Mouse (Mus musculus): ENCODE measurements around the gene Phf19. TPM values are rescaled to one million over a fixed set of nuclear protein-coding genes. Genes with fewer than 3 reads are reported as not detected.

The Phf19 gene
- polyA plus RNA-seq, 1 experiment from 2014 or later: 6.5 TPM

GRCm38 (mm10) chr2:34903652-34904405 is 10.0 kb downstream of the Phf19 start:
- Histone ChIP-seq H3K27ac (replicated peaks) (peak overlapping the region; percentile 67), H3K9ac (replicated peaks) (no peak overlapping the region)
- WGBS: 76% methylated on average over 4 of the region's 4 CpGs

GRCm38 (mm10) chr2:34903191-34903590 is 10.6 kb downstream of the Phf19 start:
- Histone ChIP-seq H3K36me3 (no peaks in the 10 kb centered on the region), H3K4me2 (replicated peaks) (no peak overlapping the region), H3K4me1 (peaks cover 11% of the 10 kb centered on the region), H3K27ac (replicated peaks) (no peak overlapping the region), H3K9me3 (no peaks in the 10 kb centered on the region), H3K9ac (replicated peaks) (no peak overlapping the region), H3K4me3 (no peak overlapping the region), H3K27me3 (no peaks in the 10 kb centered on the region)
- WGBS: 94% methylated on average over 7 of the region's 7 CpGs
- no peak for ATAC-seq (replicated peaks)

More at GRCm38 (mm10) chr2:34903652-34904405, 10.0 kb downstream of the Phf19 start:
- no peaks in the 10 kb centered on the region for H3K27me3 ChIP-seq
- H3K9me3 ChIP-seq: no peaks in the 10 kb centered on the region
- H3K4me1 ChIP-seq: peaks cover 11% of the 10 kb centered on the region
- no peak for ATAC-seq (replicated peaks)
- H3K36me3 ChIP-seq: no peaks in the 10 kb centered on the region
- peak overlapping the region; percentile 64; the same call in 1 of the 2 replicates for H3K4me2 ChIP-seq (replicated peaks)
- no peak overlapping the region; the same call in 1 of the 2 replicates for H3K4me3 ChIP-seq

- no peak overlapping the region for H3K4me3 ChIP-seq
Measured at GRCm38 (mm10) chr2:34902731-34903130, 11.1 kb downstream of the Phf19 start.

DNA sequence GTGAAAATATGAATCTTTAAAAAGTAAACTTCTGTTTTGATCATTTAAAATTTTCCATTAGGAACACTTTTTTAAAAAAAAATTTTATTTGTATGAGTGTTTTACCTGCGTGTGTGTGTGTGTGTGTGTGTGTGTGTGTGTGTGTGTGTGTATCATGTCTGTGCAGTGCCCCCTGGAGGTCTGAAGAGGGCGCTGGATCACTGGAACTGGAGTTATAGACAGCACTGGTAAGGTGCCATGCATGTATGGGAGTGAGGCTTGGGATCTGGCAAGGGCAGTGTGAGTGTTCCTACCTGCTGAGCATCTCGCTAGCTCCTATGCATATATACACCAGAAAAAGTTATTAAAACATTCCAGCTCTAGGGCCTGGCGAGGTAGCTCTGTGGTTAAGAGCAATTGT is 12.1 kb downstream of the Phf19 start:
- Histone ChIP-seq H3K4me3 (no peak overlapping the region), H3K9ac (replicated peaks) (no peak overlapping the region), H3K9me3 (no peaks in the 10 kb centered on the region), H3K27ac (replicated peaks) (no peak overlapping the region), H3K4me2 (replicated peaks) (no peak overlapping the region), H3K36me3 (no peaks in the 10 kb centered on the region), H3K4me1 (peaks cover 11% of the 10 kb centered on the region), H3K27me3 (no peaks in the 10 kb centered on the region)
- ATAC-seq (replicated peaks): no peak
- WGBS: 79% methylated on average over 4 of the region's 4 CpGs

More at GRCm38 (mm10) chr2:34902731-34903130, 11.1 kb downstream of the Phf19 start:
- WGBS: 86% methylated on average over 6 of the region's 6 CpGs
- ATAC-seq (replicated peaks): no peak
- Histone ChIP-seq H3K9ac (replicated peaks) (no peak overlapping the region), H3K27ac (replicated peaks) (no peak overlapping the region), H3K9me3 (no peaks in the 10 kb centered on the region), H3K27me3 (no peaks in the 10 kb centered on the region), H3K4me2 (replicated peaks) (no peak overlapping the region), H3K36me3 (no peaks in the 10 kb centered on the region), H3K4me1 (peaks cover 11% of the 10 kb centered on the region)

- no peak for ATAC-seq (replicated peaks)
- H3K27me3 ChIP-seq: no peaks in the 10 kb centered on the region
- H3K36me3 ChIP-seq: no peaks in the 10 kb centered on the region
Measured at GRCm38 (mm10) chr2:34900412-34900811, 13.4 kb downstream of the Phf19 start.

GRCm38 (mm10) chr2:34899682-34900081 is 14.1 kb downstream of the Phf19 start:
- 84% methylated on average over 11 of the region's 11 CpGs for WGBS
- no peak for ATAC-seq (replicated peaks)
- Histone ChIP-seq H3K36me3 (no peaks in the 10 kb centered on the region), H3K27me3 (no peaks in the 10 kb centered on the region), H3K4me2 (replicated peaks) (no peak overlapping the region), H3K9ac (replicated peaks) (no peak overlapping the region), H3K4me1 (peaks cover 8% of the 10 kb centered on the region), H3K4me3 (no peak overlapping the region), H3K27ac (replicated peaks) (no peak overlapping the region), H3K9me3 (no peaks in the 10 kb centered on the region)

More at GRCm38 (mm10) chr2:34900412-34900811, 13.4 kb downstream of the Phf19 start:
- Histone ChIP-seq H3K9me3 (no peaks in the 10 kb centered on the region), H3K4me2 (replicated peaks) (no peak overlapping the region), H3K4me1 (peaks cover 9% of the 10 kb centered on the region), H3K9ac (replicated peaks) (no peak overlapping the region), H3K27ac (replicated peaks) (no peak overlapping the region), H3K4me3 (no peak overlapping the region)
- 78% methylated on average over 1 of the region's 1 CpGs for WGBS

DNA sequence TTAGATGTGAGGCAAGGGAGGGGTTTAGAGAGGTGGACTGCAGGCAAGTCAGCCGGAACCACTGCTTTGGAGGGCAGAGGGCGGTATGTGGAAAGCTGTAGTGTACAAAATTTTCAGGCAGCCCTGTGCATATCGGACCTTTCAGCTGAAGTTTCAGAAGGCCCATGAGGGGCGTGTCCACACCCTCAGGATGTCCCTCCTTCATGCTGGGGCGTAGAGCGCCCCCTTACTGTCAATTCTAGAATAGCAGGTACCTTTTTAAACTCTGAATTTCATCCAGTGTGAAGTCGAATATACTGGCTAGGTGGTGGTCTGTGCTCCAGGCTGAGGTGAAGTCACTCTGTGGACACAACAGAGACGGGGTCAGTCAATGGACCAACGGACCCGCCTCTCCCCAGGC is 16.0 kb downstream of the Phf19 start:
- Histone ChIP-seq H3K27me3 (no peaks in the 10 kb centered on the region), H3K27ac (replicated peaks) (no peak overlapping the region), H3K9me3 (no peaks in the 10 kb centered on the region), H3K4me1 (no peaks in the 10 kb centered on the region), H3K36me3 (no peaks in the 10 kb centered on the region), H3K4me3 (no peak overlapping the region), H3K4me2 (replicated peaks) (no peak overlapping the region), H3K9ac (replicated peaks) (no peak overlapping the region)
- WGBS: 21% methylated on average over 10 of the region's 10 CpGs
- ATAC-seq (replicated peaks): no peak

- WGBS: 88% methylated on average over 17 of the region's 17 CpGs
- H3K4me3 ChIP-seq: no peak overlapping the region
- H3K4me1 ChIP-seq: no peaks in the 10 kb centered on the region
- H3K36me3 ChIP-seq: no peaks in the 10 kb centered on the region
- no peak overlapping the region for H3K4me2 ChIP-seq (replicated peaks)
- H3K27ac ChIP-seq (replicated peaks): no peak overlapping the region
- H3K9me3 ChIP-seq: no peaks in the 10 kb centered on the region
- H3K27me3 ChIP-seq: no peaks in the 10 kb centered on the region
- no peak overlapping the region for H3K9ac ChIP-seq (replicated peaks)
- no peak for ATAC-seq (replicated peaks)
Measured at GRCm38 (mm10) chr2:34896821-34897460, 16.9 kb downstream of the Phf19 start.

DNA sequence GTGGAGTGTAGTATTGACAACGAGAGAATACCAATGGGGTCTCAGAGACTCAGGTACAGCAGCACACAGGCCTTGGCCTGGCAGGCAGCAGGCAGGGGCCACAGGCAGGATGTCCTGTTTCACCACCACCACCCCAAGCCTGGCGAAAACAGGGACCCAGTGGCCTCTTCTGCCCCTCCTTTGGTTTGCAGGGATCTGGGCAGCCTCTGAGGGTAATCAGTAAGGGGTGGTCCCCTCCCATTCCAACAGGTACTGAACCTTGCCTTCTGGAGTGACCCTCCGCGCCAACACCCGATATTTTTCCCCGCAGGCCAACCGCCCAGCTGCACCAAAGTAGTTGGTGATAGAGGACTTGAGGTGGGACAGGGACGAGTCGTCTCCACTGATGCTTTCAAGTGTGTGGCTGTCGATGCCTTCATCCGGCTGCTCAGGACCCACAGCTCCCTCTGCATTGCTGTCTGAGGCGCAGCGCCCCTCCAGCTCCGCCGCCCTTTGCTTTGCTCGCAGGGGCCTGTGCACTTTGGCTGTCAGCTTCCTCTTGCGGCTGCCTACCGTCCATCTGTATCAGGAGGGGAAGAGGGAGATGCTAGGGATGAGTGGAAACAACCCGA is 18.2 kb downstream of the Phf19 start:
- Histone ChIP-seq H3K27me3 (no peaks in the 10 kb centered on the region), H3K4me3 (no peak overlapping the region), H3K4me1 (no peaks in the 10 kb centered on the region), H3K36me3 (no peaks in the 10 kb centered on the region), H3K4me2 (replicated peaks) (no peak overlapping the region), H3K9me3 (no peaks in the 10 kb centered on the region), H3K27ac (replicated peaks) (no peak overlapping the region), H3K9ac (replicated peaks) (no peak overlapping the region)
- WGBS: 83% methylated on average over 19 of the region's 19 CpGs
- no peak for ATAC-seq (replicated peaks)

GRCm38 (mm10) chr2:34893950-34894349 is 19.9 kb downstream of the Phf19 start:
- Histone ChIP-seq H3K4me3 (no peak overlapping the region), H3K9ac (replicated peaks) (no peak overlapping the region), H3K4me1 (no peaks in the 10 kb centered on the region), H3K27me3 (no peaks in the 10 kb centered on the region), H3K4me2 (replicated peaks) (no peak overlapping the region), H3K27ac (replicated peaks) (no peak overlapping the region), H3K9me3 (no peaks in the 10 kb centered on the region), H3K36me3 (no peaks in the 10 kb centered on the region)
- no peak for ATAC-seq (replicated peaks)
- WGBS: 79% methylated on average over 5 of the region's 5 CpGs

DNA sequence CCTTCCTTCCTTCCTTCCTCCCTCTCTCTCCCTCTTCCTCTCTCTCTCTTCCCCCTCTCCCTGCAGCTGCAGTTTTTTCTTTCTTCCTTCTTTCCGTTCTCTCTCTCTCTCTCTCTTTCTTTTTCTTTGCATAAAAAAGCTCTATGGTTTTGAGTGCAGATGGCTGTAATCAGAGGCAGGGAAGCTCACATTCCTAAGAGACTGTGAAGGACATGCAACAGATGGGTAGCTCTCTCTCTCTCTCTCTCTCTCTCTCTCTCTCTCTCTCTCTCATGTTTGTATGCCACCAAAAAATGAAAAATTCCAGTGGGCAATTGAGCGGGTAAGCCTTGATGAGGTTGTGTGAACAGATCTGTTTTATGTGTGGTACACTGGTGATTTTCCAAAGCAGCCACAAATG is 29.6 kb downstream of the Phf19 start:
- WGBS: 92% methylated on average over 2 of the region's 2 CpGs
- H3K9ac ChIP-seq (replicated peaks): no peak overlapping the region

GRCm38 (mm10) chr2:34883190-34883589 is 30.6 kb downstream of the Phf19 start:
- 62% methylated on average over 5 of the region's 5 CpGs for WGBS
- Histone ChIP-seq H3K27me3 (no peaks in the 10 kb centered on the region), H3K4me2 (replicated peaks) (no peak overlapping the region), H3K27ac (replicated peaks) (no peak overlapping the region), H3K36me3 (no peaks in the 10 kb centered on the region), H3K9me3 (no peaks in the 10 kb centered on the region), H3K4me3 (no peak overlapping the region), H3K9ac (replicated peaks) (no peak overlapping the region), H3K4me1 (no peaks in the 10 kb centered on the region)
- no peak for ATAC-seq (replicated peaks)

More for the DNA sequence above, 29.6 kb downstream of the Phf19 start:
- H3K4me2 ChIP-seq (replicated peaks): no peak overlapping the region
- no peak for ATAC-seq (replicated peaks)
- no peaks in the 10 kb centered on the region for H3K27me3 ChIP-seq
- H3K4me1 ChIP-seq: no peaks in the 10 kb centered on the region
- no peaks in the 10 kb centered on the region for H3K36me3 ChIP-seq
- H3K27ac ChIP-seq (replicated peaks): no peak overlapping the region
- H3K9me3 ChIP-seq: no peaks in the 10 kb centered on the region
- H3K4me3 ChIP-seq: no peak overlapping the region
